Mouse (Mus musculus): Measurements from ENCODE around the gene Smg1. TPM values are rescaled to one million over a fixed set of nuclear protein-coding genes. Genes with fewer than 3 reads are reported as not detected.

Gene Smg1
- polyA plus RNA-seq, 1 experiment from 2014 or later, result 13.4 TPM

DNA sequence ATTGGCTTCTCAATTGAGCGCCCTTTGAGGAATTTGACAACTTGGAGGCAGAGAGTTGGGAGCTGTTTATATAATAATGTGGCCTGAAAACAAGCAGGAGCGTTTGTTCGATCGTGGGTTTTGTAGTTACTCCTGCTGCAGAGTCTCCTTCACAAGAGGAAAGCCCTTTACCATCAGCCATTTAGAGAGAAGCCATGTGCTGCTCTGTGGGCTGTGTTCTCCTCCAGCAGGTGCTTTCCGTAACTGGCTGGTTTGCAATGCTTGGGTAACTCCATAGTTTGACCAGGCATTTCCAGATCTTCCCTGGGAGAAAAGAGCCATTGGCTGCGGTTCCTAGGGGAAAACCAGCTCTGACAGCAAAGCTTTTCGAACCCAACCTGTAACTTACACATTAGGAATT is 30.7 kb upstream of the Smg1 start:
- no peak for ATAC-seq (ENCODE audit: low read depth)
- Histone ChIP-seq H3K9ac (ENCODE audit: low read length) (no peak overlapping the region), H3K9me3 (ENCODE audit: control insufficient read depth, low read length) (no peaks in the 10 kb centered on the region), H3K4me3 (ENCODE audit: low read length) (no peak overlapping the region), H3K27ac (ENCODE audit: low read length) (no peak overlapping the region), H3K27me3 (ENCODE audit: control insufficient read depth, insufficient read depth, low read depth, low read length) (no peaks in the 10 kb centered on the region), H3K4me1 (replicated peaks; ENCODE audit: control insufficient read depth, insufficient read depth, low read length) (0 out of 2 replicates have a peak, but pooled peaks cover 2% of the 10 kb centered on the region), H3K36me3 (ENCODE audit: control insufficient read depth, insufficient read depth, low read length) (no peaks in the 10 kb centered on the region), H3K4me2 (ENCODE audit: low read depth, low read length) (no peak overlapping the region)
- 83% methylated on average over 7 of the region's 7 CpGs for WGBS

- no peak overlapping the region for H3K4me3 ChIP-seq (ENCODE audit: low read length)
- no peak overlapping the region for H3K27ac ChIP-seq (ENCODE audit: low read length)
- H3K27me3 ChIP-seq (ENCODE audit: control insufficient read depth, insufficient read depth, low read depth, low read length), result no peaks in the 10 kb centered on the region
- H3K9me3 ChIP-seq (ENCODE audit: control insufficient read depth, low read length), result no peaks in the 10 kb centered on the region
- no peak overlapping the region for H3K9ac ChIP-seq (ENCODE audit: low read length)
- H3K4me2 ChIP-seq (ENCODE audit: low read depth, low read length), result no peak overlapping the region
- WGBS, result 78% methylated on average over 6 of the region's 6 CpGs
- no peaks in the 10 kb centered on the region for H3K4me1 ChIP-seq (replicated peaks; ENCODE audit: control insufficient read depth, insufficient read depth, low read length)
- ATAC-seq (ENCODE audit: low read depth), result no peak
- H3K36me3 ChIP-seq (ENCODE audit: control insufficient read depth, insufficient read depth, low read length), result no peaks in the 10 kb centered on the region
These were observed 22.6 kb upstream of the Smg1 start for GRCm38 (mm10) chr7:118266099-118266498.

DNA sequence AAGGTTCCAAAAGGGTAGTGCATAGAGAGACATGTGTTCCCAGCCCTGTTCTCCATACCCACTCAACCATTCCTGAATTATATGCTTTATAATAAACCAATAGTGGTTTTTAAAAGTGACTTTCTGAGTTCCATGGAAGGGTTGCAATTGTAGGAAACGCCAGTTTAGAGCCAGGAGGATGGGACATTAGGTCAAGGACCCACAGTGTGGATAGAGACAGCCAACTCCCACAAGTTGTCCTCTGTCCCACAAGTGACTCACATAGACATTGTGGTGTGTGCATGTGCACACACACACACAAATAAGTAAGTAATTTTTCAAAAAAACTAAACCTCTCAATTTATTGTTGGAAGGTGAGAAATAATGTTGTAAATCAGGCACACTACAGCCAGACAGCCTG is 20.1 kb upstream of the Smg1 start:
- 61% methylated on average over 1 of the region's 1 CpGs for WGBS
- H3K9me3 ChIP-seq (ENCODE audit: control insufficient read depth, low read length), result no peaks in the 10 kb centered on the region
- no peak overlapping the region for H3K4me3 ChIP-seq (ENCODE audit: low read length)
- no peaks in the 10 kb centered on the region for H3K27me3 ChIP-seq (ENCODE audit: control insufficient read depth, insufficient read depth, low read depth, low read length)
- H3K4me1 ChIP-seq (replicated peaks; ENCODE audit: control insufficient read depth, insufficient read depth, low read length), result no peaks in the 10 kb centered on the region
- H3K36me3 ChIP-seq (ENCODE audit: control insufficient read depth, insufficient read depth, low read length), result no peaks in the 10 kb centered on the region
- no peak overlapping the region for H3K4me2 ChIP-seq (ENCODE audit: low read depth, low read length)
- H3K27ac ChIP-seq (ENCODE audit: low read length), result no peak overlapping the region
- H3K9ac ChIP-seq (ENCODE audit: low read length), result no peak overlapping the region
- no peak for ATAC-seq (ENCODE audit: low read depth)

GRCm38 (mm10) chr7:118262409-118262808 is 18.9 kb upstream of the Smg1 start:
- WGBS, result 50% methylated on average over 5 of the region's 5 CpGs
- no peaks in the 10 kb centered on the region for H3K36me3 ChIP-seq (ENCODE audit: control insufficient read depth, insufficient read depth, low read length)
- no peak overlapping the region for H3K27ac ChIP-seq (ENCODE audit: low read length)
- no peak for ATAC-seq (ENCODE audit: low read depth)
- H3K27me3 ChIP-seq (ENCODE audit: control insufficient read depth, insufficient read depth, low read depth, low read length), result no peaks in the 10 kb centered on the region
- no peaks in the 10 kb centered on the region for H3K4me1 ChIP-seq (replicated peaks; ENCODE audit: control insufficient read depth, insufficient read depth, low read length)
- no peaks in the 10 kb centered on the region for H3K9me3 ChIP-seq (ENCODE audit: control insufficient read depth, low read length)
- H3K9ac ChIP-seq (ENCODE audit: low read length), result no peak overlapping the region
- no peak overlapping the region for H3K4me2 ChIP-seq (ENCODE audit: low read depth, low read length)
- no peak overlapping the region for H3K4me3 ChIP-seq (ENCODE audit: low read length)

DNA sequence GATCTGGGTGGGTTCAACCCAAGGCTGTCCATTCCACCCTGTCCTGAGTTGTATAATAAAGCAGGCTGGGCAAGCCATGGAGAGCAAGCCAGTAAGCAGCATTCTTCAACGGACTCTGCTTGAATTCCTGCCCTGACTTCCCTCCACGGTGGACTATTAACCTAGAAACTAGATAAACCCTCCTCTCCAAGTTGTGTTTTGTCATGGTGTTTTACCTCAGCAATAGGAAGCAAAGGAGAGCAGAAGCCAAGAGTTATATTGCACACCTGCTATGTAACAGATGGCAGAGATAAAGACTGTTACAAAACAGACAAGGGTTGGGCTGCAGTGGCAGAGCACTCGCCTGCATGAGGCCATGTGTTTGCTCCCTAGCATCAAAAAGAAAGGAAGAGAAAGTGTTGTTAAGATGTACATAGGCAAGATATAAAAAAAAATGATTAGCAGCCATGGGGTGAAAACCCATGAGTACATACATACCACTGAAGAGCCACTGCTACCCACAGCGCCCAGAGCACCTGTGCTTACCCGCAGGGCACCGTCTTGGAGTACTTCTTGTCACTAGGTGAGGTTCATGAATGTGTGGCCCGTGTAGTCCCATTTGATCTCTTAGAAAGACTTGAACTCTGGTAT is 16.3 kb upstream of the Smg1 start:
- Histone ChIP-seq H3K9ac (ENCODE audit: low read length) (no peak overlapping the region), H3K9me3 (ENCODE audit: control insufficient read depth, low read length) (no peaks in the 10 kb centered on the region), H3K27me3 (ENCODE audit: control insufficient read depth, insufficient read depth, low read depth, low read length) (no peaks in the 10 kb centered on the region), H3K36me3 (ENCODE audit: control insufficient read depth, insufficient read depth, low read length) (no peaks in the 10 kb centered on the region), H3K4me2 (ENCODE audit: low read depth, low read length) (no peak overlapping the region), H3K4me3 (ENCODE audit: low read length) (no peak overlapping the region), H3K4me1 (replicated peaks; ENCODE audit: control insufficient read depth, insufficient read depth, low read length) (no peaks in the 10 kb centered on the region), H3K27ac (ENCODE audit: low read length) (no peak overlapping the region)
- 81% methylated on average over 7 of the region's 7 CpGs for WGBS
- ATAC-seq (ENCODE audit: low read depth), result no peak

GRCm38 (mm10) chr7:118258451-118258850 is 15.0 kb upstream of the Smg1 start:
- no peaks in the 10 kb centered on the region for H3K27me3 ChIP-seq (ENCODE audit: control insufficient read depth, insufficient read depth, low read depth, low read length)
- no peak overlapping the region for H3K27ac ChIP-seq (ENCODE audit: low read length)
- no peaks in the 10 kb centered on the region for H3K36me3 ChIP-seq (ENCODE audit: control insufficient read depth, insufficient read depth, low read length)
- no peak overlapping the region for H3K9ac ChIP-seq (ENCODE audit: low read length)
- H3K4me1 ChIP-seq (replicated peaks; ENCODE audit: control insufficient read depth, insufficient read depth, low read length), result no peaks in the 10 kb centered on the region
- no peak overlapping the region for H3K4me3 ChIP-seq (ENCODE audit: low read length)
- no peak overlapping the region for H3K4me2 ChIP-seq (ENCODE audit: low read depth, low read length)
- no peaks in the 10 kb centered on the region for H3K9me3 ChIP-seq (ENCODE audit: control insufficient read depth, low read length)
- no peak for ATAC-seq (ENCODE audit: low read depth)

- Histone ChIP-seq H3K4me1 (replicated peaks; ENCODE audit: control insufficient read depth, insufficient read depth, low read length) (peaks cover 8% of the 10 kb centered on the region), H3K9me3 (ENCODE audit: control insufficient read depth, low read length) (no peaks in the 10 kb centered on the region), H3K9ac (ENCODE audit: low read length) (no peak overlapping the region), H3K4me2 (ENCODE audit: low read depth, low read length) (no peak overlapping the region), H3K4me3 (ENCODE audit: low read length) (no peak overlapping the region), H3K36me3 (ENCODE audit: control insufficient read depth, insufficient read depth, low read length) (no peaks in the 10 kb centered on the region), H3K27me3 (ENCODE audit: control insufficient read depth, insufficient read depth, low read depth, low read length) (no peaks in the 10 kb centered on the region), H3K27ac (ENCODE audit: low read length) (no peak overlapping the region)
- 75% methylated on average over 6 of the region's 6 CpGs for WGBS
- no peak for ATAC-seq (ENCODE audit: low read depth)
These were observed 13.3 kb upstream of the Smg1 start for GRCm38 (mm10) chr7:118256740-118257139.

- 62% methylated on average over 8 of the region's 8 CpGs for WGBS
- H3K4me1 ChIP-seq (replicated peaks; ENCODE audit: control insufficient read depth, insufficient read depth, low read length), result peaks cover 8% of the 10 kb centered on the region
- H3K9me3 ChIP-seq (ENCODE audit: control insufficient read depth, low read length), result no peaks in the 10 kb centered on the region
- H3K4me3 ChIP-seq (ENCODE audit: low read length), result no peak overlapping the region
- no peak overlapping the region for H3K27ac ChIP-seq (ENCODE audit: low read length)
- H3K27me3 ChIP-seq (ENCODE audit: control insufficient read depth, insufficient read depth, low read depth, low read length), result no peaks in the 10 kb centered on the region
- ATAC-seq (ENCODE audit: low read depth), result no peak
- no peak overlapping the region for H3K9ac ChIP-seq (ENCODE audit: low read length)
- H3K4me2 ChIP-seq (ENCODE audit: low read depth, low read length), result no peak overlapping the region
- H3K36me3 ChIP-seq (ENCODE audit: control insufficient read depth, insufficient read depth, low read length), result no peaks in the 10 kb centered on the region
These were observed 11.0 kb upstream of the Smg1 start for GRCm38 (mm10) chr7:118254460-118254859.

GRCm38 (mm10) chr7:118254015-118254414 is 10.5 kb upstream of the Smg1 start:
- Histone ChIP-seq H3K4me3 (ENCODE audit: low read length) (no peak overlapping the region), H3K4me2 (ENCODE audit: low read depth, low read length) (no peak overlapping the region), H3K9ac (ENCODE audit: low read length) (no peak overlapping the region), H3K27ac (ENCODE audit: low read length) (no peak overlapping the region), H3K4me1 (replicated peaks; ENCODE audit: control insufficient read depth, insufficient read depth, low read length) (peaks cover 8% of the 10 kb centered on the region), H3K9me3 (ENCODE audit: control insufficient read depth, low read length) (no peaks in the 10 kb centered on the region), H3K36me3 (ENCODE audit: control insufficient read depth, insufficient read depth, low read length) (no peaks in the 10 kb centered on the region), H3K27me3 (ENCODE audit: control insufficient read depth, insufficient read depth, low read depth, low read length) (no peaks in the 10 kb centered on the region)
- WGBS, result 45% methylated on average over 4 of the region's 4 CpGs
- ATAC-seq (ENCODE audit: low read depth), result no peak

DNA sequence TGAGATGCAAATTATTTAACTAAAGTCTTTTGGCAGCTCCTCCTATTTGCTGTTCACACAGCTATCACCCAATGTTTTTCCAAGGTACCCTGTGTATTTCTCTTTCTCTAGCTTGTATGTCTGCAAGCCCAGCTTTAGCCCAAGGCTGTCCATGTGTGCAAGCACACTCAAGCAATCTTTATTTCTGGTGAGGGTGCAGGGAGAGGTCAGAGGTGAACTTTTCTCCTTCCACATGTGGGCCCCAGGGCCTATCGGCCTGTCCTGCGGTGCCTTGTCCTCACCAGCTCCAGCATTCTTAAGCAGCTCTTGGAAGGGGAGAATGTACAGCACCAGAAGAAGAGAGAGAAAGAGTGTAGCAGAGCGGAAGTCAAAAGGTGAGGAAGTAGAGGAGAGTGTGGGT is 9.5 kb upstream of the Smg1 start:
- H3K4me1 ChIP-seq (replicated peaks; ENCODE audit: control insufficient read depth, insufficient read depth, low read length), result peaks cover 8% of the 10 kb centered on the region
- no peaks in the 10 kb centered on the region for H3K27me3 ChIP-seq (ENCODE audit: control insufficient read depth, insufficient read depth, low read depth, low read length)
- H3K9ac ChIP-seq (ENCODE audit: low read length), result no peak overlapping the region
- no peak for ATAC-seq (ENCODE audit: low read depth)
- H3K9me3 ChIP-seq (ENCODE audit: control insufficient read depth, low read length), result no peaks in the 10 kb centered on the region
- no peak overlapping the region; the same call in 1 of the 2 replicates for H3K27ac ChIP-seq (ENCODE audit: low read length)
- WGBS, result 71% methylated on average over 3 of the region's 3 CpGs
- no peak overlapping the region for H3K4me3 ChIP-seq (ENCODE audit: low read length)
- H3K4me2 ChIP-seq (ENCODE audit: low read depth, low read length), result no peak overlapping the region
- H3K36me3 ChIP-seq (ENCODE audit: control insufficient read depth, insufficient read depth, low read length), result no peaks in the 10 kb centered on the region

Data from lung, embryonic 16.5 days (tissue).